1 mouse cellular context compared by ENCODE assay signal in the genomic region with DNA sequence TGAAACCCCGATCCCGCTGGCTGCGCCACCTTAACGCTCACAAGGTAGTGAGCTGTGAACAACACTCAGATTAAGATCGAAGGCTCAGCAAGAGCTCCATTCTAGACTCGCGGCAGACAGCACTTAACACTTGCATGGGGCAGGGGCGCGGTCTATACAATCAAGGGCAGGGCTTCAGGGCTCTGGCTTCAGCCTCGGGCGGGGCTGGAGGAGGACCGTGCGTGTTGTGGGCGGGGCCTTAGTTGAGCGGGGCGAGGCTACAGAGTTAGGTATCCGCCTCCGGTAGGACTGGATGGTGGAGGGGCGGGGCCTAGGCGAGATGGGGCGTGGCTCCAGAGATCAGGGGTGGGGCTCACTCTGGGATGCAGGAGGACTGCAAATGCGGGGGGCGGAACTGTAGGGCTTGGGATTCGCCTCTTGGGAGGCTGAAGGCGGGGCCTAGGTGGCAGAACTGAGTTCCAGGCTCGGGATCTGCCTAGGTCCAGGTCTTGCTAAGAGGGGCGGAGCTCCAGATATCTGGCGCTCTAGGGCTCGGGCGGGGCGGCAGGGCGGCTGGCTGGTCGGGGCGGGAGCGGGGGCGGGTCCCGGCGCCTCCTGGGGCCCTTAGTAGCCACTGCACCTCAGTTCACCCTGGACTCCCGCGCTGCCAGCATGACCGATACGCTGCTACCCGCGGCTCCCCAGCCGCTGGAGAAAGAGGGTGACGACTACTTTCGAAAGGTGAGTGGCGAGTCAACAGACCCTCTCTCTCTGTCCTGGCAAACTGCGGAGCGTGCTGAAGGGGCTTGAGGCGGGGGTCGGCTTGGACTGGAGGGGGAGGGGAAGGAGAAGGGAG.
TF ChIP-seq lines count a peak whose summit lies in the region.

Gene Rhpn2, plus strand, starts transcription at position 479 of the 835 bp plus-strand sequence.

TF ChIP-seq in CH12.LX, 34 proteins besides CTCF, POLR2A, EP300 and RAD21 (continued from another document):
- TF ChIP-seq ZKSCAN1 (IDR thresholded peaks at IDR 0.05; ENCODE audit: borderline replicate concordance, low read depth, low read length) = no peak
- TF ChIP-seq POLR2AphosphoS2 (IDR thresholded peaks at IDR 0.05; ENCODE audit: low read depth, low read length) = no peak
- no peak for TF ChIP-seq HCFC1 (IDR thresholded peaks at IDR 0.05; ENCODE audit: low read depth, low read length)
- TF ChIP-seq UBTF (IDR thresholded peaks at IDR 0.05; ENCODE audit: low read depth, low read length) = no peak
- TF ChIP-seq ZNF384 (IDR thresholded peaks at IDR 0.05; ENCODE audit: low read depth, low read length) = no peak
- no peak for TF ChIP-seq IRF4 (IDR thresholded peaks at IDR 0.05; ENCODE audit: low read depth, low read length)
